Mouse (Mus musculus) heart, embryonic 13.5 days (tissue): ENCODE results near the gene Med13l. TPM values are rescaled to one million over a fixed set of nuclear protein-coding genes. Genes with fewer than 3 reads are reported as not detected.

Source experiments
- ATAC-seq: fragments of 200-750 bp; cut with Nextera tagmentation; 2 replicates; pipeline ENCODE4 v1.8.0; 2017; ENCODE audit warnings: moderate TSS enrichment; ENCODE audit not compliant: insufficient number of reproducible peaks, low FRiP score, low TSS enrichment; ENCODE audit errors: extremely low read depth
- H3K27ac ChIP-seq: fragments of 300-500 bp; sonication (generic); replicated peaks from 2 replicates; pipeline ENCODE4 v1.5.1; 2015; ENCODE audit warnings: moderate library complexity, mild to moderate bottlenecking, inconsistent platforms
- H3K27me3 ChIP-seq: fragments of 300-500 bp; sonication (generic); replicated peaks from 2 replicates; pipeline ENCODE4 v1.6.1; 2015; ENCODE audit warnings: mild to moderate bottlenecking, inconsistent platforms
- H3K36me3 ChIP-seq: fragments of 300-500 bp; sonication (generic); 2 replicates; pipeline ENCODE4 v1.6.1; 2015; ENCODE audit warnings: mild to moderate bottlenecking, inconsistent platforms
- H3K4me1 ChIP-seq: fragments of 300-500 bp; sonication (generic); 2 replicates; pipeline ENCODE4 v1.6.1; 2015; ENCODE audit warnings: inconsistent platforms
- H3K4me2 ChIP-seq: fragments of 300-500 bp; sonication (generic); 2 replicates; pipeline ENCODE4 v1.6.1; 2015; ENCODE audit warnings: inconsistent platforms, mild to moderate bottlenecking, moderate library complexity
- H3K4me3 ChIP-seq: fragments of 300-500 bp; sonication (generic); 2 replicates; pipeline ENCODE4 v1.5.1; 2015; ENCODE audit warnings: moderate library complexity, mild to moderate bottlenecking, inconsistent platforms
- H3K9ac ChIP-seq: fragments of 300-500 bp; sonication (generic); 2 replicates; pipeline ENCODE4 v1.6.1; 2015; ENCODE audit warnings: inconsistent platforms, mild to moderate bottlenecking, moderate library complexity
- H3K9me3 ChIP-seq: fragments of 300-500 bp; sonication (generic); 2 replicates; pipeline ENCODE4 v1.6.1; 2016; ENCODE audit warnings: inconsistent platforms
- WGBS: fragments of 180-500 bp; shearing (Covaris S2); methylation state at CpG from one replicate; pipeline ENCODE4 v1.1.7; 2015; ENCODE audit warnings: mixed read lengths; 5-methylcytosine and 5-hydroxymethylcytosine counted together
- polyA plus RNA-seq: library from polyadenylated mRNA; unstranded; fragments of >200 nt; fragmentation: Nextera tagmentation; extraction: Ambion mirVana; gene quantifications from 2 replicates; pipeline ENCODE4 v1.2.1, GENCODE M21; 2015

The Med13l gene
- polyA plus RNA-seq, 1 experiment from 2014 or later: 6.3 TPM

DNA sequence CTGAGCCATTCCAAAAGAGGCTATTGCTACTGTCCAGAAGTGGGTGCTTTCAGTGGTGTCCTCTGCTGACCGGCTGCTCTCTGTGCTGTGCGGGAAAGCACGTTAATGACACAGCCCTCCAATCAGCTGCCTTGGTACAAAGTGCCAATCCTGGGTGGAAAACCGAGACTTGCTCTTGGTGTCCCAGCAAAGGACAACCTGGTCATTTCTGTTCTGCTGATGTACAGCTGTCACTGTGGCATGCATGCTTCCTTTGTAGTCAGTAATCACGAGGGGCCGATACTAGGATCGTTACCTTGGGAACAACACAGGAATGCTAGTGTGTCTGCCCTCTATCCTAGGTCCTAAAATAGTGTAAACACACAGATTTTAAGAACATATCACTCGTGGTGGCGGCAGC, 142.2 kb downstream of the Med13l start:
- Histone ChIP-seq H3K27me3 (no peaks in the 10 kb centered on the region), H3K36me3 (no peaks in the 10 kb centered on the region), H3K9me3 (no peaks in the 10 kb centered on the region), H3K4me1 (peaks cover 85% of the 10 kb centered on the region), H3K9ac (0 out of 2 replicates have a peak overlapping the region, but pooled peaks have one; percentile 16), H3K4me3 (no peak overlapping the region), H3K4me2 (no peak overlapping the region), H3K27ac (no peak overlapping the region; the same call in 1 of the 2 replicates)
- WGBS: 40% methylated on average over 9 of the region's 9 CpGs
- no peak for ATAC-seq

DNA sequence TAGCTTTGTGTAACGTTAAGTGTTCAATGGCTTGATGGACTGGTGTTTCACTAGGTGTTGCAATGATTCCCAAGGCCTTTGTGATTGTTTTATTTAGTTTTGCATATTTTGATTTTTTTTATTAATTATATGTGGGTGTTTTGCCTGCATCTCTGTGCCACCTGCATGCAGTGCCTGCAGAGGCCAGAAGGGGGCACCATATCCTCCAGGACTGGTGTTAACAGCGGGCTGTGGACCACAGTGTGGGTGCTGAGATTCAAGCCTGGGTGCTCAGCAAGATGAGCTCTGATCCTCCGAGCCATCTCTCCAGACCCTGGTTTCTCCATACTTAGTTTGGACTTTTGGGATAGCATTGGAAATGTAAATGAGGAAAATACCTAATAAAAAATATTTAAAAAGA, 143.7 kb downstream of the Med13l start:
- peaks cover 90% of the 10 kb centered on the region for H3K4me1 ChIP-seq
- H3K27ac ChIP-seq: no peak overlapping the region
- H3K27me3 ChIP-seq: no peaks in the 10 kb centered on the region
- no peaks in the 10 kb centered on the region for H3K9me3 ChIP-seq
- no peak overlapping the region for H3K4me3 ChIP-seq
- H3K36me3 ChIP-seq: no peaks in the 10 kb centered on the region
- no peak overlapping the region for H3K9ac ChIP-seq
- 86% methylated on average over 3 of the region's 3 CpGs for WGBS
- no peak overlapping the region for H3K4me2 ChIP-seq
- no peak for ATAC-seq

DNA sequence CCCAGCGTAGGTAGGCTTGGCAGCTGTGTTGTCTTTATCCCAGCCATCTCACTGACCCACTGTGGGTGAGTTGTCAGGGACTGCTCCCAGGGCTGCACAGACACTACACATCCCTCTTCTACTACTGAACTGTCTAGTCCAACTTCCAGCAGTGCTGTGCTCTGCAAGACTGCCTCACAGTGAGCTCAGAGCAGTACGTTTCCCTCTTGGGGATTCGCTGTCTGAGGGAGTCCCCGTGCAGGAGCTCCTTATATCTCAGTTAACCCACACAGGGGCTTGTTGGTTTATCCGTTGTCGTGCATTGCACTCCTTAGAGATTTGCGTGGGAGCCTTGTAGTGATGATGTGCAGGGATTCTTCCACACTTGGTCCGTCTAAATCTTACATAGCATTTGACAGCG, 144.5 kb downstream of the Med13l start:
- no peak overlapping the region for H3K4me2 ChIP-seq
- H3K4me3 ChIP-seq: no peak overlapping the region
- ATAC-seq: no peak
- WGBS: 68% methylated on average over 9 of the region's 9 CpGs
- peaks cover 93% of the 10 kb centered on the region for H3K4me1 ChIP-seq
- no peaks in the 10 kb centered on the region for H3K9me3 ChIP-seq
- no peaks in the 10 kb centered on the region for H3K27me3 ChIP-seq
- H3K9ac ChIP-seq: no peak overlapping the region
- no peaks in the 10 kb centered on the region for H3K36me3 ChIP-seq
- no peak overlapping the region for H3K27ac ChIP-seq

DNA sequence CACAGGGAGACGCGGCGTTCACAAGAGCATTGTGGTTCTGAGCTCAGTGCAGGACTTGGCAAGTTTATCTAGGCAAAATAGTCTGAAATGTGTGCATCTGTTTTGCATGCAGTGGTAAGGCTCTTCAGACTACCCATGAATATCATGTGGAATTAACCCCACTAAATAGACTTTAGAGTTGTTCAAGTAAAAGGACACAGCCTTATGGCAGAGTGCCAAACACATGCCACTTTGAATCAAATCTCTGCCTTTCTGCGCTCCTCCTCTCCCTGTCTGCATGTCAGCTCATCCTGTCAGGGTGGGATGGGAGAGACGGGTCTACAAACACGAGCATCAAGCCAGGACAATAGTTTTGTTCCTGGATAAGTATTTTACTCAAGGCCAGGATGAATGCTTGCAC, 145.5 kb downstream of the Med13l start:
- WGBS: 69% methylated on average over 6 of the region's 6 CpGs
- Histone ChIP-seq H3K4me2 (no peak overlapping the region), H3K4me3 (no peak overlapping the region), H3K36me3 (no peaks in the 10 kb centered on the region), H3K9ac (no peak overlapping the region), H3K4me1 (peaks cover 94% of the 10 kb centered on the region), H3K27me3 (no peaks in the 10 kb centered on the region), H3K27ac (no peak overlapping the region), H3K9me3 (no peaks in the 10 kb centered on the region)
- ATAC-seq: no peak

DNA sequence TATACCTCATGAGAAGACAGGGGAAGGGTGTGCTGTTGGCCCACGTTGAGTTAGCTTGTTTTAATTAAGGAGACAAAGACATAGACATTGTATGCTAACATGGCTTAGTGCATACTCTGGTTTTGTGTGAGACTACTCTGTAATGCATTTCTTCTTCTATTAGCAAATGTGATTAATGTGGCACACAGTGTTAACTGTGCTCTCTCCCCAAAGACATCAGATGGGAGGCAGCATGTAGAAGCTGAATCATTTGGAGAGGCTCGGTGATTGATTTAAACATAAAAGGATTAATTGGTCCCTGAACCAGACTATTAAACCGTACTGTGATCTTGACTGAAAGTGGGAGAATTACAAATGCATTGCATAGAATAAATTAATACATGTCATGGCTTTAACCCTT, 145.9 kb downstream of the Med13l start:
- H3K4me1 ChIP-seq: peaks cover 94% of the 10 kb centered on the region
- ATAC-seq: no peak
- no peak overlapping the region for H3K27ac ChIP-seq
- H3K36me3 ChIP-seq: no peaks in the 10 kb centered on the region
- H3K4me2 ChIP-seq: no peak overlapping the region
- WGBS: 77% methylated on average over 3 of the region's 3 CpGs
- no peak overlapping the region for H3K9ac ChIP-seq
- no peaks in the 10 kb centered on the region for H3K27me3 ChIP-seq
- H3K9me3 ChIP-seq: no peaks in the 10 kb centered on the region
- no peak overlapping the region for H3K4me3 ChIP-seq

DNA sequence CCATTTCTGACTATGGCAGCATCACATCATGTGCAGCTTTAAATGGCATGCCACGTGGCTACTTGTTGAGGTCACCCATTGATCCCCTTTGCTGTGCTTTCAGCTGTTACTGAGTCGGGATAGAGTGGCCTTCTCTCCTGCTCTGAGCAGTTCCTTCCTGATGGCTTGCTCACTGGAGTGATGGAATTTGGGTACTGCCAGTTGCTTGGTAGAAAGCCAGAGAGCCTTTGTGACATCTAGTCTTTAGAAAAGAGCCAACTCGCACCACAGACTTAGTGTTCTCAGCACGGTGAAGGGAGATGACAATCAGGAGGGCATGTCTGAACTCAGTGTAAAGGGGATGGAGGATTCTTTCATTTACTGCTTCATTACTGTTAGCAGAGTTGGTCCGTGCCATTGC, 147.0 kb downstream of the Med13l start:
- Histone ChIP-seq H3K9me3 (no peaks in the 10 kb centered on the region), H3K27me3 (no peaks in the 10 kb centered on the region), H3K4me1 (peaks cover 85% of the 10 kb centered on the region), H3K27ac (no peak overlapping the region), H3K36me3 (no peaks in the 10 kb centered on the region), H3K4me3 (no peak overlapping the region), H3K4me2 (no peak overlapping the region), H3K9ac (no peak overlapping the region)
- 65% methylated on average over 5 of the region's 5 CpGs for WGBS
- no peak for ATAC-seq

DNA sequence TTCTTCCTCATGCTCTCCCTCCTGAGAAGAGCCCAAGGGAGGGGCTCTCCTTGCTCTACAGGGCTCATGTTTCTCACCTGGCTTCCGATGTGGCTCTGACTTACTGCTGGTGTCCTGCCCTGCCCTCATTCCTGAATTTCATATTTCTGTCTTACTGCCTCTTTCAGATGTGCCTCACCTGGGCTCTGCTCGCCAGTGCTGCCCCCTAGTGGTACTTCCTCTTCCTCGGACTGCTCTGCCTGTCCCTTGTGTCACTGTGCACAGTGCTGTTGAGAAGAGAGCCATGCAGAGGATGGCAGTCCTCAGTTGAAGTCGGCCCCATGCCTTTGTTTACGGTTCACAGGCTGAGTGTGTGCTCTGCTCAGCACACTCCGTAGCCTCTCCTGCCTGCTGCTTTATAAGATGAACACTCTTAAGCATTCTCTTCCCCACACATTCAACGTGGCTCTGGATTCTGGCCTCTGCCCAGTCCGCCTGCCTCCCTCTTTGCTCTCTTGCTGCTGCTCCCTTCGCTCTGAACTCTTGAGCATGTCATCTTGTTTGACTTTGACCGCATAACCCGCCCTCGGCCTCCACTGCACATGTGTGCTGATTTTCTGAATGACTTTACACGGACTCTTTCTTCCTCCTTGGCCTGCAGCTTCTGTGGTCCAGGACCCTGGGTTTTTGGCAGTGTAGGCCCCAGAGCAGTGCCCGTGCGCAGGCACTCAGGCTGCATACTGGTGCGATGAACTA, 147.9 kb downstream of the Med13l start:
- Histone ChIP-seq H3K27ac (no peak overlapping the region), H3K9ac (no peak overlapping the region), H3K4me2 (no peak overlapping the region), H3K36me3 (no peaks in the 10 kb centered on the region), H3K9me3 (no peaks in the 10 kb centered on the region), H3K4me1 (peaks cover 76% of the 10 kb centered on the region), H3K27me3 (no peaks in the 10 kb centered on the region), H3K4me3 (no peak overlapping the region)
- ATAC-seq: no peak
- 70% methylated on average over 16 of the region's 16 CpGs for WGBS

DNA sequence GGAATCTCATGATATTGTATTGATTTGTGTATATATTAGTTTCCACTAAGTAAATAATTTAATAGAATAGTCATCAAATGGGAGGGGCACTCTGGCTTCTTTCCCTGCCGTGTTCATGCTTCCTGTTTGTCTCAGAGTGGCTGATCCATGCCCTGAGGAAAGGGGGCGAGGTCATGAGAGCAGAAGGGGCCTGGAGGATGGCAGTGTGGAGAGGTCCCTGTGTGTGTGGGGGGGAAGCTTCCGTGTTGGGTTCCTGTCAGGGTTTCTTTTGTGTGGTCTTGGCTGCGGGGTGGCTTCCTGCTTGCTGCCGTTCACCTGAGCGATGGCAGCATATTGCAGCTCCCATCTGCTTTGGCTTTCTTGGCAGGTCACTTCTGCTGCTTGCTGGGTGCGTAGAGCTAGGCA, 149.4 kb downstream of the Med13l start:
- H3K9me3 ChIP-seq: no peaks in the 10 kb centered on the region
- H3K4me2 ChIP-seq: no peak overlapping the region
- WGBS: 70% methylated on average over 7 of the region's 7 CpGs
- H3K27me3 ChIP-seq: no peaks in the 10 kb centered on the region
- no peak overlapping the region for H3K4me3 ChIP-seq
- H3K36me3 ChIP-seq: no peaks in the 10 kb centered on the region
- H3K9ac ChIP-seq: no peak overlapping the region
- H3K27ac ChIP-seq: no peak overlapping the region
- no peak for ATAC-seq
- H3K4me1 ChIP-seq: peaks cover 62% of the 10 kb centered on the region

DNA sequence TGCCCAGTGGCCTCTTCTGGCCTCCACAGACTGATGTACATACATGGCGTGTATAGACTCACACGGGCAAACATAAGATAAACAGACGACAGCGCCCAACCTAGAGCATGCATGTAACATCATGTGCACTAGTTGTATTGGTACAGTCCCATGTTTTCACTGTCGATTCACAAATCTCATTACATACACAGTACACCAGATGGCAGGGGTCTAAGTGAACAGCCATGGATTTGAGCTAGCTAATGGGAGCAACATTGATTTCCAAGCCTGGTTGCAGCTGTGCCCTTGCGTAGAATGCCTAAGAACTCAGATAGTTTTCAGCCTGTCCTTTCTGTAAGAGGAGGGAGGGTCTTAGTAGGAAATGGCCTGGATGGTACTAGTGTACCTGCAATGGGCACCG, 155.0 kb downstream of the Med13l start:
- no peak overlapping the region for H3K4me2 ChIP-seq
- 0 out of 2 replicates have a peak, but pooled peaks have one; percentile 3 for ATAC-seq
- no peak overlapping the region for H3K27ac ChIP-seq
- peaks cover 63% of the 10 kb centered on the region for H3K4me1 ChIP-seq
- no peaks in the 10 kb centered on the region for H3K36me3 ChIP-seq
- no peaks in the 10 kb centered on the region for H3K27me3 ChIP-seq
- no peak overlapping the region for H3K9ac ChIP-seq
- 94% methylated on average over 7 of the region's 7 CpGs for WGBS
- H3K9me3 ChIP-seq: no peaks in the 10 kb centered on the region
- no peak overlapping the region for H3K4me3 ChIP-seq

DNA sequence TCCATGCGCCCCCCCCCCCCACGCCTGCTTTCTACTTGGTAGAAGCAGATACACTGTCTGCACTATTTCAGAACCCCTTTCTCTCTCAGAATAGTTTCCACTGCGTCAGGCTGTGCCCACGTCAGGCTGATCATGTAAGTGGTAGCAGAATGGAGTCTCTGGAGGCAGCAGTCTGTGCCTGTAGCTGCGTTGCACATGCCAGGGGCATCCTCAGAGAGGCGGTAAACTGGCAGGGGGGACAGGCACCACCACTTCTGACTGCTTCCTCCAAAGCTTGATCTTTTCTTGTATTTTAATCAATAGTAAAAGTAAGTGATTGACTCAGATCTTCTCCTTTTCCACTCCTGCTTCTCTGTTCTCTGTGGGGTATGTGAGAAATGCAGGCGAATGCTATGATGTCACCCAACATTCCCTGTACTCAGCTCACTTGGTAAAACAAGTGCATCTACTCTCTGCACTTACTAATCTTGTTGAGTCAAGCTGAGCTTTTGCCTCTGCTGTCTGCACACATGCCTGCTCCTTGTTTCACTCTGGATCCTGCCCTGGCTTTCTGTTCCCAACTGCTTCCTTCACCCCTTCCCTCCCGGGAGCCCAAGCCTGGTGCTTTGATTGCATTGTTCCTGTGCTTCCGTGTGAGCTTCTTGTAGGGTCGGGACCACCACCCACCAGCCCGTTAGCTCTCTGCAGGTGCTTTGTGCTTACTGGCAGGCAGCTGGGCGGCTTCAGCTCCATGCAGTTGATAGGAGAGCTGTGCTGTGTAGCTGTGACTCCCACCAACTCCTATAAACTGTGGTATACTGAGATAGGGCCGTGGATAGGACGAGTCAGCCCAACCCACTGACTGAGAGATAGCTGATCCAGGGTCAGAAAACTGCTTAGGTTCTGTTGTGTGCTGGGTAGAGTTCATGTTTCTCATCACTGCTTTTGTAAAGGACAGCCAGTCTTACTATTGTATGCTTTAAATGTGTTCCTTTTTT, 156.1 kb downstream of the Med13l start:
- WGBS: 37% methylated on average over 14 of the region's 14 CpGs
- peak overlapping the region; percentile 58 for H3K4me2 ChIP-seq
- peaks cover 4% of the 10 kb centered on the region for H3K36me3 ChIP-seq
- H3K9me3 ChIP-seq: no peaks in the 10 kb centered on the region
- H3K4me1 ChIP-seq: peaks cover 53% of the 10 kb centered on the region
- ATAC-seq: no peak
- peak overlapping the region; percentile 72 for H3K27ac ChIP-seq
- H3K27me3 ChIP-seq: no peaks in the 10 kb centered on the region
- H3K9ac ChIP-seq: peak overlapping the region; percentile 70
- 0 out of 2 replicates have a peak overlapping the region, but pooled peaks have one; percentile 14 for H3K4me3 ChIP-seq

DNA sequence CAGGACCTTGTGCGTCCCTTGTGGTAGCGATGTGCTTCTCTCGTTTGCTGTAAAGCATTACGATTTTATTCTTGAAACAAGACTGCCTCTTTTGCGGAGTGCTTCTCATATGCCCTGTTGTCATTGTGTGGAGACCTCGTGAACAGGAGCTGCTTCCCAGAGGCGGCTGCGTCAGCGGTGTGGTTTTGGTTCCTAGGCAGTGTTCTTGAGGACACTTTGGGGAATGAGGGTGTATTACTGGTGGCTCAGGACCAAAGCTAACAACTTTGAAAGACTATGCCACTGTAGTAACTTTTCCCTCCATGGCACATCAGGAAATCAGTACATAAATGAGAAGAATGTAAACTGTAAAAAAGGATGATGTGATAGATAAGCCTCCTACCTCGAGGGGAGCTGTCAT, 157.0 kb downstream of the Med13l start:
- H3K4me3 ChIP-seq: no peak overlapping the region
- peaks cover 13% of the 10 kb centered on the region for H3K36me3 ChIP-seq
- H3K4me2 ChIP-seq: no peak overlapping the region
- no peaks in the 10 kb centered on the region for H3K9me3 ChIP-seq
- no peak overlapping the region for H3K27ac ChIP-seq
- no peaks in the 10 kb centered on the region for H3K27me3 ChIP-seq
- no peak for ATAC-seq
- peaks cover 52% of the 10 kb centered on the region for H3K4me1 ChIP-seq
- 63% methylated on average over 10 of the region's 10 CpGs for WGBS
- no peak overlapping the region for H3K9ac ChIP-seq
